Mouse (Mus musculus) heart, adult 2 months (tissue): ENCODE measurements at regions not wholly inside any gene's neighbourhood (a gene's known extent, or its start where the extent isn't known, plus 50 kb on each side); places are given as distances from the start of the nearest gene placed in this dataset.
A peak's percentile ranks its signal among the peaks of the same experiment; 100 is the strongest.

Experiments
- DNase-seq, 2 experiments: peaks; one replicate each; pipeline ENCODE4 v3.0.0; 2021
- H3K27ac ChIP-seq: fragments of 200-600 bp; 2 replicates; pipeline ENCODE4 v1.8.1; 2022
- H3K27me3 ChIP-seq: fragments of 200-500 bp; 2 replicates; pipeline ENCODE4 v1.6.1; 2012; ENCODE audit warnings: mild to moderate bottlenecking, low read length, inconsistent platforms, mixed read lengths; ENCODE audit not compliant: control insufficient read depth, insufficient read depth
- H3K36me3 ChIP-seq: fragments of 200-500 bp; 2 replicates; pipeline ENCODE4 v1.6.1; 2012; ENCODE audit warnings: low read length, inconsistent platforms; ENCODE audit not compliant: control insufficient read depth, insufficient read depth
- H3K4me1 ChIP-seq: fragments of 200-500 bp; 2 replicates; pipeline ENCODE4 v1.6.1; 2011; ENCODE audit warnings: low read length; ENCODE audit not compliant: control insufficient read depth, insufficient read depth
- H3K4me3 ChIP-seq: fragments of 200-600 bp; 2 replicates; pipeline ENCODE4 v1.8.1; 2022
- H3K79me2 ChIP-seq: fragments of 200-500 bp; replicated peaks from 2 replicates; pipeline ENCODE4 v1.6.1; 2012; ENCODE audit warnings: mild to moderate bottlenecking, inconsistent platforms, low read length, moderate library complexity, mixed read lengths; ENCODE audit not compliant: control insufficient read depth, insufficient read depth
- H3K9ac ChIP-seq: fragments of 200-500 bp; 2 replicates; pipeline ENCODE4 v1.6.1; 2012; ENCODE audit warnings: low read depth, mild to moderate bottlenecking, control low read depth, inconsistent platforms, low read length, mixed read lengths
- CTCF ChIP-seq: fragments of 200-600 bp; IDR thresholded peaks from 2 replicates; pipeline ENCODE4 v1.8.1; 2022; ENCODE audit warnings: antibody characterized with exemption, mild to moderate bottlenecking, moderate library complexity
- EP300 ChIP-seq: fragments of 200-500 bp; IDR thresholded peaks from 2 replicates; pipeline ENCODE4 v1.6.1; 2011; ENCODE audit warnings: low read depth, low read length, control low read depth; ENCODE audit not compliant: insufficient read depth
- POLR2A ChIP-seq: fragments of 200-500 bp; IDR thresholded peaks from 2 replicates; pipeline ENCODE4 v1.6.1; 2011; ENCODE audit warnings: mild to moderate bottlenecking, low read depth, low read length, control low read depth; ENCODE audit not compliant: insufficient read depth
- WGBS: fragments of 180-500 bp; shearing (Covaris S2); methylation state at CpG from one replicate; pipeline ENCODE4 v1.1.7; 2018; 5-methylcytosine and 5-hydroxymethylcytosine counted together
- intact Hi-C: fragments of 180-260 bp; cut with DNase I; formaldehyde crosslinking; loops from one replicate; pipeline ENCODE4 v1.15.1; 2025

DNA sequence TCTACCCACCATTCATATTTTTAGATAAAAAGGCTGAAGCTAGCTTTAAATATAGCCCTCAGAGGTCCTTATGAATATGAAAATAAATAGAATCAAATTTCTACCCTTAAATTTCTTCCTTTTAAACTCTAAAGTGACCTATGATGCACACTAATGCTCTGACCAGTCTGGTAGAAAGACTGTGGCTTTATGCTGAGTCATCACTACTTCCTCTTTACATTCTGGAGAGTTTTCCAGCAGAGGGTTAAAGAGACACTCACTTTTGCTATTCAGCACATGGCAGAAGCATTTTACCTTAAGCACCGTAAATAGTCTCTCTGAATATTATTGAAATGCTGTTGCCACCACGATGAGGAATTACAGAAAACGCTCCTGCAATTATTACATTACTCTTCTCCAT lies 62.6 kb upstream of the Atp5g3 start:
- no peak for TF ChIP-seq POLR2A
- TF ChIP-seq EP300, result no peak
- TF ChIP-seq CTCF, result no peak
- intact Hi-C loops, result no loop called here
- no peaks in the 10 kb centered on the region for H3K27me3 ChIP-seq
- H3K79me2 ChIP-seq, result no peaks in the 10 kb centered on the region
- no peaks in the 10 kb centered on the region for H3K36me3 ChIP-seq
- no peak for DNase-seq
- no peaks in the 10 kb centered on the region for H3K4me1 ChIP-seq
- no peak overlapping the region for H3K9ac ChIP-seq
- no peak overlapping the region for H3K27ac ChIP-seq
- WGBS, result 67% methylated on average over 3 of the region's 3 CpGs
- no peak overlapping the region for H3K4me3 ChIP-seq

DNA sequence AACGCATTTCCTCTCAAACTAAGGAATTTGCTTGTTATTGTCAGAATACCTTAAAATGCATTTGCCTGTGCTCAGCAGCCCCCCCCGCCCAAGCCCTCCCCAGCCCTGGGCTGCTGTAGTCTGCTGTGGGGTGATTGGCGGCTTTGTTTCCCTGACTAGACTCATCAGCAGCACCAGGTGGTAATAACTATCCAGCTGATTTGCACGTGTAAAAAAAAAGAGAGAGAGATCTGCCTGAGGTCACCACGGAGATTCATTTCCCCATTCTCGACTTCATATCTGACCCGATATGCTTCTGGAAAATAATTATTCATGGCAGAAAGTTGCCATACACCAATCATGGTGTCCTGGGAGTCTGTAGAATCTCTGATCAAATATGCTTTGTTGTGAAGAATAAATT lies 56.5 kb upstream of the Atp5g3 start:
- no peaks in the 10 kb centered on the region for H3K79me2 ChIP-seq
- 66% methylated on average over 7 of the region's 7 CpGs for WGBS
- H3K27ac ChIP-seq, result no peak overlapping the region
- intact Hi-C loops, result no loop called here
- no peak overlapping the region for H3K9ac ChIP-seq
- TF ChIP-seq CTCF (no peak), POLR2A (no peak), EP300 (no peak)
- H3K27me3 ChIP-seq, result peaks cover 2% of the 10 kb centered on the region; the same call in 1 of the 2 replicates
- no peaks in the 10 kb centered on the region for H3K4me1 ChIP-seq
- DNase-seq, result no peak
- H3K36me3 ChIP-seq, result no peaks in the 10 kb centered on the region
- no peak overlapping the region for H3K4me3 ChIP-seq

DNA sequence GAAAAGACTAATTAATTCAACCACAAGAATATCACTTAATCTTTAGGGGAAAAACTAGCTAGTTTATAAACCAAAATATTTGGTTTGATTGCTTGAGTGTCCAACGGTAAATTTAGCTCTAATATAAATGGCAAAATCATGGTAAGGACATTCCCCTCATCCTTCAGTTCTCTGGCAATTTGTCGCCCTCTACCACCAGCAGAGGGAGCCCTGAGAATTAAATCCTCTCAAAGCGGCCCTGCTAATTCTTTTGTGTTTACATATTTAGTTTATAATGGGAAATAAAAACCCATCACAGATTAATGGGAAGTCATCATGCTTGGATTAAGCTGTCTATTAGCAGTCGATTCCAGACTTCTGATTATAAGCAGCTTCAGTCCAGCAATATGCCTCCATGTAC lies 54.5 kb upstream of the Atp5g3 start:
- H3K79me2 ChIP-seq, result no peaks in the 10 kb centered on the region
- 10% methylated on average over 4 of the region's 4 CpGs for WGBS
- peaks cover 2% of the 10 kb centered on the region; the same call in 1 of the 2 replicates for H3K27me3 ChIP-seq
- H3K4me3 ChIP-seq, result no peak overlapping the region
- H3K36me3 ChIP-seq, result no peaks in the 10 kb centered on the region
- no peak overlapping the region for H3K27ac ChIP-seq
- intact Hi-C loops, result loop anchor here (2.0 kb wide), 1 partner anchor 707 kb away; no protein-coding TSS in a partner anchor
- DNase-seq, result peak in 1 of 2 experiments; percentile 24
- H3K4me1 ChIP-seq, result no peaks in the 10 kb centered on the region
- H3K9ac ChIP-seq, result no peak overlapping the region
- TF ChIP-seq EP300 (no peak), CTCF (peak; percentile 79), POLR2A (no peak)
